Mouse (Mus musculus) left cerebral cortex, adult 9 months (tissue): ENCODE measurements around the gene Gpr12.
"Not testable (repeated sequence)": the region's sequence is repeated elsewhere in the genome, so short reads cannot be mapped to it uniquely, and the experiment has no call there.

Experiments used
- DNase-seq, 2 experiments: peaks; one replicate each; pipeline ENCODE4 v3.0.0; 2022; ENCODE audit warnings: low spot score in 2 of 2

Gpr12 gene

GRCm38 (mm10) chr5:146584478-146585306, at the start of gene Gpr12:
Gene Gpr12, minus strand, starts transcription at chr5:146585239.
- peak in 1 of 2 experiments; percentile 20 for DNase-seq

GRCm38 (mm10) chr5:146631602-146632001, 46.6 kb upstream of the Gpr12 start:
- no peak for DNase-seq

- DNase-seq: no peak
Observed at GRCm38 (mm10) chr5:146630961-146631360, 45.9 kb upstream of the Gpr12 start.

- no peak for DNase-seq
Observed at GRCm38 (mm10) chr5:146629636-146630035, 44.6 kb upstream of the Gpr12 start.

- DNase-seq: peak in 1 of 2 experiments; percentile 45
Observed at GRCm38 (mm10) chr5:146628804-146629203, 43.8 kb upstream of the Gpr12 start.

- DNase-seq: no peak
Observed at GRCm38 (mm10) chr5:146627901-146628300, 42.9 kb upstream of the Gpr12 start.

- DNase-seq: peak; percentile 59 to 82
Observed at GRCm38 (mm10) chr5:146625635-146626311, 40.7 kb upstream of the Gpr12 start.

GRCm38 (mm10) chr5:146611830-146612229, 26.8 kb upstream of the Gpr12 start:
- DNase-seq: no peak

GRCm38 (mm10) chr5:146611009-146611408, 26.0 kb upstream of the Gpr12 start:
- no peak for DNase-seq

- no peak for DNase-seq
Observed at GRCm38 (mm10) chr5:146609646-146610045, 24.6 kb upstream of the Gpr12 start.

GRCm38 (mm10) chr5:146607816-146608215, 22.8 kb upstream of the Gpr12 start:
- DNase-seq: no peak

GRCm38 (mm10) chr5:146606895-146607294, 21.9 kb upstream of the Gpr12 start:
- no peak for DNase-seq

- DNase-seq: no peak
Observed at GRCm38 (mm10) chr5:146606221-146606620, 21.2 kb upstream of the Gpr12 start.

- no peak for DNase-seq
Observed at GRCm38 (mm10) chr5:146599970-146600369, 14.9 kb upstream of the Gpr12 start.

GRCm38 (mm10) chr5:146599216-146599615, 14.2 kb upstream of the Gpr12 start:
- DNase-seq: not testable (repeated sequence)

- peak in 1 of 2 experiments; percentile 23 for DNase-seq
Observed at GRCm38 (mm10) chr5:146598215-146599119, 13.4 kb upstream of the Gpr12 start.

GRCm38 (mm10) chr5:146597503-146597874, 12.4 kb upstream of the Gpr12 start:
- DNase-seq: no peak

- no peak for DNase-seq
Observed at GRCm38 (mm10) chr5:146596612-146597502, 11.8 kb upstream of the Gpr12 start.

- DNase-seq: no peak
Observed at GRCm38 (mm10) chr5:146592580-146592979, 7.5 kb upstream of the Gpr12 start.

GRCm38 (mm10) chr5:146591636-146592035, 6.6 kb upstream of the Gpr12 start:
- DNase-seq: no peak

- no peak for DNase-seq
Observed at GRCm38 (mm10) chr5:146590987-146591386, 5.9 kb upstream of the Gpr12 start.
